ENCODE assay signal across 8 mouse cellular contexts in genomic region chr1:166160569-166161445, GRCm38 (mm10). TPM values are rescaled to one million over a fixed set of nuclear protein-coding genes. Genes with fewer than 3 reads are reported as not detected.
DNase-seq lines count a peak whose midpoint lies in the region; ATAC-seq lines count a peak whose summit lies in the region.

No protein-coding gene starts in this region.

- H3K36me3 ChIP-seq in forebrain, embryonic 13.5 days (ENCODE audit: poor library complexity, severe bottlenecking), result no peaks in the 10 kb centered on the region

- H3K27me3 ChIP-seq in forebrain, embryonic 13.5 days, result peaks cover 24% of the 10 kb centered on the region

- peak; percentile 61 for DNase-seq in Muller cell, postnatal 12 days (ENCODE audit: inconsistent ontology term)
- peak; percentile 83 for DNase-seq in heart, postnatal 4 days
- DNase-seq in layer of hippocampus, postnatal 10 days (ENCODE audit: low spot score in 2 of 2), result peak; percentile 86 to 87
- peak; percentile 78 for DNase-seq in lung, postnatal 36 days
- DNase-seq in right cerebral cortex, postnatal 10 days (ENCODE audit: low spot score in 2 of 2), result peak; percentile 68 to 86
- peak; percentile 37 to 82 for DNase-seq in urinary bladder, postnatal 4 days (ENCODE audit: low spot score in 2 of 2)

- H3K4me1 ChIP-seq in forebrain, embryonic 13.5 days, result peaks cover 7% of the 10 kb centered on the region; the same call in 1 of the 2 replicates

- H3K9me3 ChIP-seq in forebrain, embryonic 13.5 days (replicated peaks), result no peaks in the 10 kb centered on the region

- H3K4me3 ChIP-seq in forebrain, embryonic 13.5 days, result no peak overlapping the region

- H3K4me2 ChIP-seq in forebrain, embryonic 13.5 days, result peak overlapping the region; percentile 52

- 15% methylated on average over 24 of the region's 24 CpGs for WGBS in forebrain, embryonic 13.5 days

- H3K9ac ChIP-seq in forebrain, embryonic 13.5 days, result 0 out of 2 replicates have a peak overlapping the region, but pooled peaks have one; percentile 38

- no peak overlapping the region for H3K27ac ChIP-seq in forebrain, embryonic 13.5 days

- peak; percentile 56 for ATAC-seq in cerebellum, adult (ENCODE audit: insufficient number of reproducible peaks, low FRiP score, low TSS enrichment)
- peak; percentile 81 for ATAC-seq in forebrain, embryonic 13.5 days

RNA-seq across cellular contexts. Expression of gene Gpa33, which starts 30.8 kb away (rescaled TPM):
- not detected in 2 replicates for polyA plus RNA-seq in forebrain, embryonic 13.5 days (2015; fragmentation: Nextera tagmentation; extraction: Ambion mirVana)
- not detected for total RNA-seq in heart, postnatal 4 days (2021)
- not detected for total RNA-seq in layer of hippocampus, postnatal 10 days (2021)

RNA-seq across cellular contexts. Expression of gene Dusp27, which starts 33.1 kb away (rescaled TPM):
- polyA plus RNA-seq in forebrain, embryonic 13.5 days (2015; fragmentation: Nextera tagmentation; extraction: Ambion mirVana), result 0.68 and 0.80 TPM in 2 replicates
- total RNA-seq in heart, postnatal 4 days (2021), result 10 to 100 TPM; 60.0 to 68.2 TPM
- total RNA-seq in layer of hippocampus, postnatal 10 days (2021), result under 1 TPM; 0.23 to 0.58 TPM

Comparison
In these comparisons a context has a peak if more than half of its experiments do, and no peak if none do; other contexts are left out.
1. RNA of gene Dusp27, which starts 33.1 kb away (total RNA-seq): 60.0 to 68.2 TPM in heart, postnatal 4 days; 0.23 to 0.58 TPM in layer of hippocampus, postnatal 10 days; every median in the first group is over 10 times any median in the second.
2. Peak in every context shown above with its lines, with median percentiles within 50 percentile points of each other: DNase-seq.